Mouse (Mus musculus) spleen, adult 2 months (tissue): ENCODE data around the gene Ankfy1.

Experiments
- CTCF ChIP-seq: fragments of 200-500 bp; IDR thresholded peaks from 2 replicates; pipeline ENCODE4 v1.5.1; 2011; ENCODE audit warnings: mild to moderate bottlenecking, inconsistent platforms; ENCODE audit not compliant: insufficient read depth, insufficient read length, insufficient replicate concordance; ENCODE audit errors: extremely low read depth
- POLR2A ChIP-seq: fragments of 200-500 bp; IDR thresholded peaks from 2 replicates; pipeline ENCODE4 v1.6.1; 2011; ENCODE audit warnings: low read depth, low read length, inconsistent platforms

DNA sequence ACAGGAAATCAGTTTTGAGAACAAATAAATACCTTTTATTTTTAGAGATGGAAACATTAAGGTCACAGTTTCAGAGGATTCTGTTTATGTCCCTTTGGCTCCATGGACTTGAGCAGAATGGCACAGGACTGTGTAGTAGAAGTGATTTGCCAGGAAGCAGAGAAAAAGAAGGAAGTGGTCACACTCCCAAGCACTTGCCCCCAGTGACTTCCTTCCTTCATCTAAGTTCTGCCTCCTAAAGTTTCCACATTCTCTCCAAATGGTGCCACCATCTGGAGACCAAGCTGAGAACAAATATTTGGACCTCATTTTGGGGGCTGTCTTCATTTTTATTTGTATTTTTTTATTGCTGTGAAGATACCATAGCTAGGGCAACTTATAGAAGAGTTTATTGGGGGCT is 7.5 kb downstream of the Ankfy1 start:
- no peak for TF ChIP-seq POLR2A
- no peak for TF ChIP-seq CTCF
